Mouse (Mus musculus) small intestine, adult 2 months (tissue): Measurements from ENCODE around the gene Thrap3. TPM values are rescaled to one million over a fixed set of nuclear protein-coding genes. Genes with fewer than 3 reads are reported as not detected.

Experiments used
- H3K27ac ChIP-seq: fragments of 200-500 bp; 2 replicates; pipeline ENCODE4 v1.5.1; 2012; ENCODE audit warnings: low read depth, low read length, control low read depth, inconsistent platforms; ENCODE audit not compliant: insufficient read depth
- H3K27me3 ChIP-seq: fragments of 200-500 bp; 2 replicates; pipeline ENCODE4 v1.6.1; 2012; ENCODE audit warnings: mild to moderate bottlenecking, moderate library complexity, low read length, inconsistent platforms; ENCODE audit not compliant: control insufficient read depth, insufficient read depth
- H3K36me3 ChIP-seq: fragments of 200-500 bp; 2 replicates; pipeline ENCODE4 v1.6.1; 2012; ENCODE audit warnings: mild to moderate bottlenecking, low read length, control low read depth, inconsistent platforms; ENCODE audit not compliant: control insufficient read depth, insufficient read depth
- H3K4me1 ChIP-seq: fragments of 200-500 bp; 2 replicates; pipeline ENCODE4 v1.6.1; 2012; ENCODE audit warnings: low read length, inconsistent platforms, mixed read lengths; ENCODE audit not compliant: control insufficient read depth, insufficient read depth, insufficient read length
- H3K4me3 ChIP-seq: fragments of 200-500 bp; 2 replicates; pipeline ENCODE4 v1.5.1; 2012; ENCODE audit warnings: low read depth, mild to moderate bottlenecking, control low read depth, inconsistent platforms, low read length, moderate library complexity
- CTCF ChIP-seq: fragments of 200-500 bp; IDR thresholded peaks from 2 replicates; pipeline ENCODE4 v1.5.1; 2012; ENCODE audit warnings: low read depth, mild to moderate bottlenecking, control low read depth, inconsistent platforms, low read length, moderate library complexity, mixed read lengths; ENCODE audit not compliant: insufficient replicate concordance, insufficient read length; ENCODE audit errors: extremely low read depth
- POLR2A ChIP-seq: fragments of 200-500 bp; IDR thresholded peaks from 2 replicates; pipeline ENCODE4 v1.6.1; 2012; ENCODE audit warnings: low read depth, mild to moderate bottlenecking, control low read depth, inconsistent platforms, low read length, moderate library complexity
- WGBS: fragments of 180-500 bp; shearing (Covaris S2); methylation state at CpG from one replicate; pipeline ENCODE4 v1.1.7; 2018; 5-methylcytosine and 5-hydroxymethylcytosine counted together
- polyA plus RNA-seq: library from polyadenylated mRNA; depleted of rRNA; stranded (reverse); fragments of >200 nt; gene quantifications from 2 replicates; pipeline ENCODE4 v1.2.3, GENCODE M21; 2012

Thrap3 gene
- polyA plus RNA-seq, 1 experiment: 22.1 TPM

- Histone ChIP-seq H3K4me1 (peaks cover 10% of the 10 kb centered on the region; the same call in 1 of the 2 replicates), H3K27ac (peak overlapping the region; percentile 9; the same call in 1 of the 2 replicates), H3K4me3 (no peak overlapping the region), H3K27me3 (no peaks in the 10 kb centered on the region), H3K36me3 (no peaks in the 10 kb centered on the region)
- 74% methylated on average over 6 of the region's 6 CpGs for WGBS
- no peak for TF ChIP-seq POLR2A
- TF ChIP-seq CTCF: peak; percentile 44; the same call in 1 of the 2 replicates
Measured at GRCm38 (mm10) chr4:126157562-126157961, 45.0 kb downstream of the Thrap3 start.

DNA sequence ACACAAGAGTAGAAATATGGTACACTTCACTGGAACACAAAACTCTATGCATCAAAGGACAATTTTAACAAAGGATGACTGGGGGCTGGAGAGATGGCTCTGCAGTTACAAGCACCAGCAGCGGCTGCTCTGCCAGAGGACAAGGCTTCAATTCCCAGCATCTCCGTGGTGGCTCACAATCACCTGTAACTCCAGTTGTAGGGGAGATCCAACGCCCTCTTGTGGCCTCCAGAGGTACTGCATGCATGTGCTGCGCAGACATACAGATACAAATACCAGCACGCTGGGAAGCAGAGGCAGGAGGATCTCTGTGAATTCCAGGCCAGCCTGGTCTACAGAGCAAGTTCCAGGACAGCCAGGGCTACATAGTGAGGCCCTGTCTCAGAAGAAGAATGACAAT is 45.9 kb downstream of the Thrap3 start:
- no peak overlapping the region for H3K4me3 ChIP-seq
- H3K27me3 ChIP-seq: no peaks in the 10 kb centered on the region
- H3K4me1 ChIP-seq: peaks cover 7% of the 10 kb centered on the region; the same call in 1 of the 2 replicates
- WGBS: 70% methylated on average over 5 of the region's 5 CpGs
- H3K36me3 ChIP-seq: no peaks in the 10 kb centered on the region
- no peak overlapping the region for H3K27ac ChIP-seq
- TF ChIP-seq CTCF (peak; percentile 80), POLR2A (no peak)

- Histone ChIP-seq H3K27me3 (no peaks in the 10 kb centered on the region), H3K4me1 (peaks cover 7% of the 10 kb centered on the region; the same call in 1 of the 2 replicates), H3K36me3 (0 out of 2 replicates have a peak, but pooled peaks cover 3% of the 10 kb centered on the region), H3K4me3 (no peak overlapping the region), H3K27ac (0 out of 2 replicates have a peak overlapping the region, but pooled peaks have one; percentile 13)
- WGBS: 21% methylated on average over 2 of the region's 2 CpGs
- TF ChIP-seq CTCF: no peak
- no peak for TF ChIP-seq POLR2A
Measured at GRCm38 (mm10) chr4:126155869-126156268, 46.7 kb downstream of the Thrap3 start.

- H3K4me3 ChIP-seq: no peak overlapping the region
- TF ChIP-seq POLR2A: no peak
- no peak for TF ChIP-seq CTCF
- peak overlapping the region; percentile 13; the same call in 1 of the 2 replicates for H3K27ac ChIP-seq
- peaks cover 3% of the 10 kb centered on the region; the same call in 1 of the 2 replicates for H3K36me3 ChIP-seq
- WGBS: 20% methylated on average over 4 of the region's 4 CpGs
- no peaks in the 10 kb centered on the region for H3K27me3 ChIP-seq
- peaks cover 7% of the 10 kb centered on the region; the same call in 1 of the 2 replicates for H3K4me1 ChIP-seq
Measured at GRCm38 (mm10) chr4:126155183-126155582, 47.4 kb downstream of the Thrap3 start.

GRCm38 (mm10) chr4:126152864-126153263 is 49.7 kb downstream of the Thrap3 start:
- peaks cover 3% of the 10 kb centered on the region; the same call in 1 of the 2 replicates for H3K36me3 ChIP-seq
- H3K4me1 ChIP-seq: peaks cover 12% of the 10 kb centered on the region
- H3K27ac ChIP-seq: no peak overlapping the region
- WGBS: 77% methylated on average over 14 of the region's 14 CpGs
- 0 out of 2 replicates have a peak, but pooled peaks cover 1% of the 10 kb centered on the region for H3K27me3 ChIP-seq
- TF ChIP-seq CTCF (no peak), POLR2A (no peak)
- no peak overlapping the region for H3K4me3 ChIP-seq

- 86% methylated on average over 16 of the region's 16 CpGs for WGBS
- Histone ChIP-seq H3K4me1 (peaks cover 12% of the 10 kb centered on the region), H3K27ac (no peak overlapping the region), H3K36me3 (peaks cover 3% of the 10 kb centered on the region; the same call in 1 of the 2 replicates), H3K27me3 (0 out of 2 replicates have a peak, but pooled peaks cover 3% of the 10 kb centered on the region), H3K4me3 (no peak overlapping the region)
- TF ChIP-seq POLR2A (no peak), CTCF (no peak)
Measured at GRCm38 (mm10) chr4:126151701-126152440, 50.7 kb downstream of the Thrap3 start.

DNA sequence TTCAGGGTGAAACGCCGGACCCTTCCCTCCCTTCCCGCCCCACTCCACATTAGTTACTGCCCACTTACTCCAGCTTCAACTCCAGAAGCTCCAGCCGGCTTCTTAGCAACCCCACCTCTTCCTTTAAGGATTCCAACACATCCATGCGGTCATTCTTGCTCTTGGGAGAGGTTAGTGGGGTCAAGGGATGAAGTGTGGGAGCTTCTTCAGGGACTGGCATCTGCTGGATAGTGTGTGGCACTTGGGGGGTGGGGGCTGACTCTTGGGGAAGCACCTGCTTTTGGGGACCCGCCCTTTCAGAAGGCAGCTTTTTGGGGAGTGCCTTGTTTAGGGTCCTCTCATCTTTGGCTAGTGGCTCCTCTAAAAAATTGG is 51.6 kb downstream of the Thrap3 start:
- H3K27ac ChIP-seq: peak overlapping the region; percentile 50; the same call in 1 of the 2 replicates
- H3K27me3 ChIP-seq: 0 out of 2 replicates have a peak, but pooled peaks cover 3% of the 10 kb centered on the region
- H3K36me3 ChIP-seq: peaks cover 3% of the 10 kb centered on the region; the same call in 1 of the 2 replicates
- 78% methylated on average over 6 of the region's 6 CpGs for WGBS
- H3K4me3 ChIP-seq: peak overlapping the region; percentile 27; the same call in 1 of the 2 replicates
- peaks cover 12% of the 10 kb centered on the region for H3K4me1 ChIP-seq
- TF ChIP-seq POLR2A (no peak), CTCF (no peak)
